Mouse (Mus musculus) neural tube, embryonic 11.5 days (tissue): ENCODE data around the gene Acsl1. TPM values are rescaled to one million over a fixed set of nuclear protein-coding genes. Genes with fewer than 3 reads are reported as not detected.

Source experiments
- polyA plus RNA-seq: library from polyadenylated mRNA; unstranded; fragments of >200 nt; fragmentation: Nextera tagmentation; extraction: Ambion mirVana; gene quantifications from 2 replicates; pipeline ENCODE4 v1.2.1, GENCODE M21; 2014

The Acsl1 gene
- polyA plus RNA-seq, 1 experiment from 2014 or later = 13.5 TPM

Other genes starting within 250 kb of the Acsl1 start
- 0.60 TPM in 1 of 2 replicates, not detected in the other for gene Helt, start 176.4 kb upstream of the Acsl1 start, polyA plus RNA-seq
- gene Cenpu, start 81.0 kb downstream of the Acsl1 start, polyA plus RNA-seq = 27.1 and 30.0 TPM in 2 replicates
- gene Primpol, start 146.2 kb downstream of the Acsl1 start, polyA plus RNA-seq = 11.2 and 12.9 TPM in 2 replicates
- 155 and 166 TPM in 2 replicates for gene Casp3, start 146.3 kb downstream of the Acsl1 start, polyA plus RNA-seq